Mouse (Mus musculus): ENCODE measurements around the gene Akr1b7. TPM values are rescaled to one million over a fixed set of nuclear protein-coding genes. Genes with fewer than 3 reads are reported as not detected.

Gene Akr1b7
- polyA plus RNA-seq, 1 experiment from 2014 or later: 37.4 TPM

DNA sequence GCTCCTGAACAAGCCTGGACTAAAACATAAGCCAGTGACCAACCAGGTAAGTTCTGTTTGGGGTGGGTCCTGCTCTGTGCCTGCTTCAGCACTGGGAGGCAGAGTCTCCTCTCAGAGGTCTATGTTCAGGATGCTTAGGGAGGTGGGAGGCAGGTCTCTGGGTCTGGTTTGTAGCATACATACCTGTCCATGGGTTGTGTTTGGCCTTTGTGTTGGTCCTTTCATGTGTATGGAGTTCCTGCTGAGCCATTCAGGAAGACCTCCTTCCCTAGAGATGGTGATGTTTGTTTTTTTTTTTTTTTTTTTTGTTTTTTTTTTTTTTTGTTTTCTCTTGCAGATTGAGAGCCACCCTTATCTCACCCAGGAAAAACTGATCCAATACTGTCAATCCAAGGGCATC lies 6.9 kb downstream of the Akr1b7 start:
- no peak overlapping the region for H3K9ac ChIP-seq (ENCODE audit: low read depth, low read length)
- DNase-seq (ENCODE audit: low spot score): no peak

GRCm38 (mm10) chr6:34439006-34439405 lies 26.9 kb downstream of the Akr1b7 start:
- H3K27me3 ChIP-seq (ENCODE audit: insufficient read depth, low read length): no peaks in the 10 kb centered on the region
- H3K27ac ChIP-seq: no peak overlapping the region
- ATAC-seq (replicated peaks; ENCODE audit: low FRiP score, low read depth) (no peak), DNase-seq (ENCODE audit: low spot score) (no peak)
- no peak overlapping the region for H3K4me2 ChIP-seq (ENCODE audit: low read length)
- no peaks in the 10 kb centered on the region for H3K36me3 ChIP-seq (ENCODE audit: insufficient read depth, low read length)
- no peaks in the 10 kb centered on the region for H3K4me1 ChIP-seq (replicated peaks; ENCODE audit: insufficient read depth, low read length)
- H3K9ac ChIP-seq (ENCODE audit: low read depth, low read length): no peak overlapping the region
- 71% methylated on average over 2 of the region's 2 CpGs for WGBS
- TF ChIP-seq CTCF (IDR thresholded peaks at IDR 0.05; ENCODE audit: low read depth): no peak
- no peaks in the 10 kb centered on the region for H3K9me3 ChIP-seq (replicated peaks; ENCODE audit: low read length)
- H3K4me3 ChIP-seq (replicated peaks; ENCODE audit: low read depth, low read length): no peak overlapping the region

More for the DNA sequence above, 6.9 kb downstream of the Akr1b7 start:
- no peaks in the 10 kb centered on the region for H3K4me1 ChIP-seq (replicated peaks; ENCODE audit: insufficient read depth, low read length)
- H3K27me3 ChIP-seq (ENCODE audit: insufficient read depth, low read length): no peaks in the 10 kb centered on the region
- H3K9me3 ChIP-seq (replicated peaks; ENCODE audit: low read length): no peaks in the 10 kb centered on the region
- no peak overlapping the region for H3K4me2 ChIP-seq (ENCODE audit: low read length)
- no peak for TF ChIP-seq CTCF (IDR thresholded peaks at IDR 0.05; ENCODE audit: low read depth)
- H3K36me3 ChIP-seq (ENCODE audit: insufficient read depth, low read length): no peaks in the 10 kb centered on the region
- no peak overlapping the region for H3K27ac ChIP-seq
- ATAC-seq (replicated peaks; ENCODE audit: low FRiP score, low read depth): no peak
- no peak overlapping the region for H3K4me3 ChIP-seq (replicated peaks; ENCODE audit: low read depth, low read length)

DNA sequence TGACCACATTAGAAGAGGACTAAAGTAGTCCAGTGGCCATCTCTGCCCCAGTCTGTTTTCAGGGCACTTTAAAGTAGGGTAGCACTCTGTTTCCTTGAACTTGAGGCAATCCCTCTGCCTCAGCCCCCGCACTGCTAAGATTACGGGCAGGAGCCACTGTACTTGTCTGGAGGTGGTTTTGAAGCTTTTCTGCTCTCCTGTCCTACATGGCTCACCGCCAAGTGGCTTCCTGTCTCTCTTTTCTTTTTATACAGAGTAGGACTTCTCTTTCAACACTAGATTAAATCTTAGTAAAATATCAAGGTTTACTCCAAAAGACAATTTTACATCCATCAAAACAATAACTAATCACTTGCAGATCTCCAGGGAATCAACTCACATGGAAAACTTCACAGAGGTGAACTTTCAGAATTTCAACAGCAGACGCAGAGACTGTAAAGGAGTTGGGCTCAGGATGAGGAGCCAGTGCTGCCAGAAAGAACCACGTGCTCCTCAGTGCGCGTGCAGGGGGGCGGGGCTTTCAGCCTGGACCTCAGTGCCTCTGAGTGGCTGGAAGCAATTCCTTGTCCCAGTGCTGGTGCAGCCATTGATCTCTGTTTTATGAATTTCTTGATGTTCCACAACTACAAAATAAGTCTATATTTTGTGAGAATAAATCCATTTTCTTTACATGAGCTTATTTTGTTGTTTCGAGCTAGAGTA lies 29.6 kb downstream of the Akr1b7 start:
- TF ChIP-seq CTCF (IDR thresholded peaks at IDR 0.05; ENCODE audit: low read depth): no peak
- ATAC-seq (replicated peaks; ENCODE audit: low FRiP score, low read depth) (no peak), DNase-seq (ENCODE audit: low spot score) (no peak)
- Histone ChIP-seq H3K9ac (ENCODE audit: low read depth, low read length) (no peak overlapping the region), H3K36me3 (ENCODE audit: insufficient read depth, low read length) (no peaks in the 10 kb centered on the region), H3K4me1 (replicated peaks; ENCODE audit: insufficient read depth, low read length) (no peaks in the 10 kb centered on the region), H3K4me3 (replicated peaks; ENCODE audit: low read depth, low read length) (no peak overlapping the region), H3K27ac (no peak overlapping the region), H3K4me2 (ENCODE audit: low read length) (no peak overlapping the region), H3K27me3 (ENCODE audit: insufficient read depth, low read length) (no peaks in the 10 kb centered on the region), H3K9me3 (replicated peaks; ENCODE audit: low read length) (no peaks in the 10 kb centered on the region)
- WGBS: 62% methylated on average over 9 of the region's 9 CpGs

DNA sequence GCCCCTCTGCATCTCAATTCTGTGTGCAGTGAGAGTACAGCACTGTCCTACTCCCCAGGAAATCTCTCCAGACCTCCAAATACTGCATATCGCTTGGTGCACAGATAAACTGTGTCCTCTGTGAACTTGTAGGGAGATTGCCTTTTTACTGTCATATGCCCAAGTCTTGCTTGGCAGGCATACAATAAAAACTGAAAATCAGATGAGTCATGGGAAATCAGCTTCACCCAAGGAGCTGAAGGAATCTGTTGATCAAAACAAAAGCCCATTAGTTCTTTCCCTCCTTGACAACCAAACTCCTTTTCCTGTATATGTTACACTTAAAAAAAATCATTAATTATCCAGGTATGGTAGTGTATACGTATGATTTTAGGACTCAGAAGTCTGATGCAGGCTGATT lies 31.7 kb downstream of the Akr1b7 start:
- no peaks in the 10 kb centered on the region for H3K27me3 ChIP-seq (ENCODE audit: insufficient read depth, low read length)
- ATAC-seq (replicated peaks; ENCODE audit: low FRiP score, low read depth) (no peak), DNase-seq (ENCODE audit: low spot score) (no peak)
- no peak overlapping the region for H3K4me3 ChIP-seq (replicated peaks; ENCODE audit: low read depth, low read length)
- H3K27ac ChIP-seq: no peak overlapping the region
- 81% methylated on average over 2 of the region's 2 CpGs for WGBS
- H3K36me3 ChIP-seq (ENCODE audit: insufficient read depth, low read length): no peaks in the 10 kb centered on the region
- TF ChIP-seq CTCF (IDR thresholded peaks at IDR 0.05; ENCODE audit: low read depth): no peak
- H3K4me2 ChIP-seq (ENCODE audit: low read length): no peak overlapping the region
- H3K9me3 ChIP-seq (replicated peaks; ENCODE audit: low read length): no peaks in the 10 kb centered on the region
- H3K9ac ChIP-seq (ENCODE audit: low read depth, low read length): no peak overlapping the region
- H3K4me1 ChIP-seq (replicated peaks; ENCODE audit: insufficient read depth, low read length): no peaks in the 10 kb centered on the region

DNA sequence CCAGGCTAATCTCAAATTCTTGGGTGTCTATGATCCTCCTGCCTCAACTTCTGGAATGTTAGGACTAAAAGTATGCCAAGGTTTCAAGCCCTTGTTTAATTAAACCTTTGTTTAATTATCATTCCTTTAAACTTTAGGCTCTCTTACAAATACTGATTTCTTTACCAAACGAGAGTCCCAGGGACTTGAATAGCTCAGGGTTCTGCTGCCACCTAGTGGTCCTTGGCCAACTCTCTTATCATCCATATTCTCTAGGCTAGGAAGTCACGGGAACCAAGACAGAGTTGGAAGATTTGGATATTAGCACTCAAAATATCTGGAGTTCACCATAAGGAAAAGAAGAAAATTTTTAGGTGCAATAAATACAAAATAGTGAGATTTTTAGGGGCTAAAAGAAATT lies 35.8 kb downstream of the Akr1b7 start:
- no peaks in the 10 kb centered on the region for H3K36me3 ChIP-seq (ENCODE audit: insufficient read depth, low read length)
- ATAC-seq (replicated peaks; ENCODE audit: low FRiP score, low read depth): no peak
- no peak overlapping the region for H3K27ac ChIP-seq
- H3K27me3 ChIP-seq (ENCODE audit: insufficient read depth, low read length): no peaks in the 10 kb centered on the region
- peak; percentile 92 for DNase-seq (ENCODE audit: low spot score)
- 3% methylated on average over 2 of the region's 2 CpGs for WGBS
- no peak overlapping the region for H3K9ac ChIP-seq (ENCODE audit: low read depth, low read length)
- peak; percentile 94 for TF ChIP-seq CTCF (IDR thresholded peaks at IDR 0.05; ENCODE audit: low read depth)
- no peak overlapping the region for H3K4me3 ChIP-seq (replicated peaks; ENCODE audit: low read depth, low read length)
- H3K9me3 ChIP-seq (replicated peaks; ENCODE audit: low read length): no peaks in the 10 kb centered on the region
- H3K4me1 ChIP-seq (replicated peaks; ENCODE audit: insufficient read depth, low read length): no peaks in the 10 kb centered on the region
- no peak overlapping the region for H3K4me2 ChIP-seq (ENCODE audit: low read length)

DNA sequence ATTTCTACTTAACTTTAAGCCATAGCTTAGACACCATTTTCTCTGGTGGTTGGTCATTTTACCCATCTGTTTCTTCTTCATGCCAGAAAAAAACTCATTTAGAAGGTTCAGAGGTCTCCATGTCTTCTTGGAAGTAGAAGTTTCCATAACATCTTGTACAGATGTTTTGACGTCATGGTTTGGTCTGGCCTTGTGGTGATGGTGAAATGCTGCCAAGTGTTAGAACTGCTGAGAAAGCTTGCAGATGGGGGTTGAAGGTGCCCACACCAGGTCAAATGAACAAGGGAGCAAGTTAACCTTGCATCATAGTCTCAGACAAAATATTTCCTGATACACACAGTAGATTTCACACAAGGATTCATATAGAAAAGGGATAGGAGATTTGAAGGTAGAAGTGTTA lies 36.6 kb downstream of the Akr1b7 start:
- TF ChIP-seq CTCF (IDR thresholded peaks at IDR 0.05; ENCODE audit: low read depth): no peak
- Histone ChIP-seq H3K36me3 (ENCODE audit: insufficient read depth, low read length) (no peaks in the 10 kb centered on the region), H3K9ac (ENCODE audit: low read depth, low read length) (no peak overlapping the region), H3K27ac (no peak overlapping the region), H3K9me3 (replicated peaks; ENCODE audit: low read length) (no peaks in the 10 kb centered on the region), H3K4me1 (replicated peaks; ENCODE audit: insufficient read depth, low read length) (no peaks in the 10 kb centered on the region), H3K4me2 (ENCODE audit: low read length) (no peak overlapping the region), H3K27me3 (ENCODE audit: insufficient read depth, low read length) (no peaks in the 10 kb centered on the region), H3K4me3 (replicated peaks; ENCODE audit: low read depth, low read length) (no peak overlapping the region)
- ATAC-seq (replicated peaks; ENCODE audit: low FRiP score, low read depth) (no peak), DNase-seq (ENCODE audit: low spot score) (no peak)
- 72% methylated on average over 1 of the region's 1 CpGs for WGBS
